Mouse (Mus musculus): ENCODE measurements around the gene Tcf20.

The Tcf20 gene

DNA sequence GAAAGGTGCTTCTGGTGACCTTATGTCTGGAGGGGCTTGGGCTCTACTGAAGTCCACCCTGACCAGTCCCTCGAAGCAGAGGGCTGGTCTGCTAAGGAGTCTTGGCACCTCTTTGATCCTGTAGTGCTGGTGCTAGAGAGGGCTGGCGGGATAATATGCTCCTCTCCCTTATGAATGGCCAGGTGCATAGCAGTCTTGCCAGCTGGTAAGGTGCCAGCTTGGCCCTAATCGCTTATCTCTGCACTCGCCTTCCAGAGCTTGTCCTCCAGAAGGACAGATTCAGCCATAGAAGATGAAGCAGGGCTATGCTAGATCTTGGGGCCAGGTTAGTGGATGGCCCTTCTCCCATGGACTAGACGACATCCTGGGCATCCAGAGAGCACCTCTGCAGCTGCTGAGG is 64.1 kb downstream of the Tcf20 start:
- no peak for DNase-seq (ENCODE audit: low spot score)

- DNase-seq (ENCODE audit: low spot score), result no peak
Observed at GRCm38 (mm10) chr15:82922755-82923154, 64.9 kb downstream of the Tcf20 start.

DNA sequence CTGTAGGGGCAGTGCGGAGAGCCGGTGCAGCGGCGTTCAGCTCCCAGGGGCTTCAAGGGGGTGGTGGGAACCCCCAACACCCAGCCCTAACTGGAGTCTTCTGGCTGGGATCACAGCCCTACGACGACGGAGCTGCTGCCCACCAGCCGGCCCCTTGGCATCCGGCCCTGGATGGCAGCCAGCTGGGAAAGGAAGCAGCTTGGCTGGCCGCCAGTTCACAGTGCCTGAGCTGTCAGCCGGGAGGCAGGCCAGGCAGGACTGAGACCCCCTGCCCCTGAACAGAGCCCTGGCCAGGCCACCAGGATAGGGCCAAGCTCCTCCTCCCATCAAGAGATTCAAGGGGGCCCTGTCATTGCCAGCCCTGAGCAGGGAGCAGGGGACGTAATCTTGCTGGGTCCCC is 65.6 kb downstream of the Tcf20 start:
- peak; percentile 67 for DNase-seq (ENCODE audit: low spot score)

- no peak for DNase-seq (ENCODE audit: low spot score)
Observed at GRCm38 (mm10) chr15:82921559-82921958, 66.1 kb downstream of the Tcf20 start.

- peak; percentile 62 for DNase-seq (ENCODE audit: low spot score)
Observed at GRCm38 (mm10) chr15:82920895-82921515, 66.7 kb downstream of the Tcf20 start.

DNA sequence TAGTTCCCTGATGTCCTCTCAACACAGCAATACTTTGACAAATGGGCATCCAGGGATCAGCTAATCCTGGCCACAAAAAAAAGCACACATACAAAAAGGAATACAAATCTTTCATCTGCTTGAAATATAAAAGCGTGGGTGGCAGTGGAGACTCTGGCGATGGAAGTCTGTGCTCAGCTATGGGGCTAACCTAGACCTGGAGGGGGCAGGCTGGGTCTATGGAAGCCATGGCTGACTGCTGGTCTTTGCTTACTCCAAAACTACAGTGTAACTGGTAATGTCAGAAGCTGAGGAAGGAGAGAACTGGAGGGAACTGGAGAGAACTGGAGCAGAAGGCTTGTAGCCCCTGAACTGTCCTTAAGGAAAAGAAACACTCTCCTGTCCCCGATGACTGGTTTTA is 69.7 kb downstream of the Tcf20 start:
- DNase-seq (ENCODE audit: low spot score), result no peak

GRCm38 (mm10) chr15:82917207-82917844 is 70.3 kb downstream of the Tcf20 start:
- DNase-seq (ENCODE audit: low spot score), result no peak

GRCm38 (mm10) chr15:82914455-82914854 is 73.2 kb downstream of the Tcf20 start:
- DNase-seq (ENCODE audit: low spot score), result no peak

- no peak for DNase-seq (ENCODE audit: low spot score)
Observed at GRCm38 (mm10) chr15:82911965-82912337, 75.7 kb downstream of the Tcf20 start.

- no peak for DNase-seq (ENCODE audit: low spot score)
Observed at GRCm38 (mm10) chr15:82911001-82911964, 76.4 kb downstream of the Tcf20 start.

DNA sequence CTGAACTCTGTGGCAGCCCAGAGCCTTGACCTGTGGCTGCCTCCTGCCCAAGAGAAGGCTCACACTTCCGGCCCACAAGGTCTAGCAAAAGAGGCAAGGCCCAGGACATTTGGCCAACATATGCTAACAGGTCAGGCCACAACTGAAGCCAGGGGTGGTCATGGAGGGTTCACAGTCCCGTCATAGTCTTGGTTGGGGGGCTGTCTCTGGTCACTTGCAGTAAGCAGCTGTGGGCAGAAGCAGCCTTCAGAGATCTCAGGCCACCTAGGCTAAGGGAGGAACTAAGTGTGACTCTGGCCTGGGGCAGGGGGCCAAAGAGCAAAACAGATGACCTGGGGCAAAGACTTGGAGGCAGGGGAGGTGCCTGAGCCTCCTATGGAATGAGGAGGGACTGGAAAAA is 77.1 kb downstream of the Tcf20 start:
- no peak for DNase-seq (ENCODE audit: low spot score)

DNA sequence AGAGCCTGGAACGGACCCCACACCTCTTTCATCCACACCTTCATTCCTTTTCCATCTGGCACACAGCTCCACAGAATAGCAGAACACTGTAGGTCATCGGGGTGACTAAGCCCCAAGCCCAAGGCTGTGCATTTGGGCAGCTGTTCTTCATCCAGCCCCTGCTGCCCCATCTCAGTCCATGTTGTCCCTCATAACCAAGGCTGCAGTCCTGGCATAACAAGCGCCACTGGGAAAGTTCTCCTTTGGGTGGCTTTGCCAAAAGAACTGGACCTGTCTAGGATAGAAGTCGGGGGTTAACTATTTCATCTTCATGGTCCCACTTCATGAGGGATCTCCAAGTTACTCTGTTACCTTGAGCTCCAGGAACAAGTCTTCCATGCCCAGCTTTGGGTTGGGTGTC is 77.9 kb downstream of the Tcf20 start:
- no peak for DNase-seq (ENCODE audit: low spot score)

DNA sequence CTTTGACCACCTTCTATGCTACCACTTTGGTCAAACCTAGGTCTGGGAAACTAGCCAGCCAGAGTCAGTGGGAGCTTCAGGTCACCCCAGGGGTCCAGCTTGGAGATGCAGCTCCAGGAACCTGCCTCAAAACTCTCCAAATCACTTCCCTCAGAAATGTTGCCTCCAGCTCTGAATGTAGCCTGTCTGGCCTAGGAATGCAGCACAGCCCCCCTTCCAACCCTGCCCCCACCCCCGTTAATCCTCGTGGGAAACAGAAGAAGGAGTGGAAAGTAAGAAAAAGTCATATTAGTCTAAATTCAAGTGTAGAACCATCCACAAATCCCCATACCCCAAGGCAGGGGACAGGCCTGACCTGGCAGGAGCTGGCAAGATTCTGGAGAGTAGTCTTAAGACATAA is 79.2 kb downstream of the Tcf20 start:
- no peak for DNase-seq (ENCODE audit: low spot score)

GRCm38 (mm10) chr15:82907306-82907705 is 80.4 kb downstream of the Tcf20 start:
- DNase-seq (ENCODE audit: low spot score), result no peak

- DNase-seq (ENCODE audit: low spot score), result no peak
Observed at GRCm38 (mm10) chr15:82906574-82907061, 81.1 kb downstream of the Tcf20 start.

DNA sequence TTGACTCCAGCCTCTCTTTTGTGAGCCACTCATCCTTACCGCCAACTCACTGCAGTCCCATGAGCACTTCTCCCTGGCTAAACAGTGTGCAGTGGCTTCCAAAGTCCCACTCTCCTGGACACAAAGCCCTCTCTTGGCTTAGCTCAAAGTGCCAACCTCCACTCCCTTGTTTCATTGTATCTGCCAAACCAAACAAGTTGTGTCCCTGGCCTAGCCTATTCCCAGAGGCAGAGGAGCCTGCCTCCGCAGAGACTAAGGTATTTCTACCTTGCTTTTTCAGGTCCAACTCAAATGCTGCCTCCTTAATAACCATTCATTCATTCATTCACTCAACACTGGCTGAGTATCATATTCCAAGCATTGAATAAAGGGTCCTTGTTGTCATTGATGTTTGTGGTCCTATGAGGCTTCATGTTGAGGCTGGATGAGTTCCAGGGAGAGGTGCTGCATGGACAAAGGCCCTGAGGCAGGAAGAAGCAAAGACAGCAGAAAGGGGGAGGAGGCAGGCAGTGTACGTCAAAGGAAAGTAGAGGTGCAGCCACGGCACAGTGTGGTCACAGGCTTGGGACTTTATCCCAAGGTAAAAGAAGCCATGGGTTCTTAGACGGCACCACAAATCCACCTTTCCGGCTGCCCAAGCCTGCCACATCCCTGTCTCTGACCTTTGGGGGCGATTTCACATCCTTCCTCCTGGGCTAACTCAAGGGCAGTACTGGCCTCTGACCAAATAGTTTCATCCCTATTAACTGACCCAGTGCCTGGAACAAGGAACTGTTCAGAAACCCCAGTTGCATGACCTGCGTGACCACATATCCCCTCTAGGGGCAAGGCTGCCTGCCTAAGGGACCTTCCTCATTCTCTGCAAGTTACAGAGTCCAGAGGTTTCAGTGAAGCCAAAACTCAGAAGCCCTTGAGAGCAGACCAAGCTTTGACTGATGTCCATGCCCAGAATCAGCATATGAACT is 82.0 kb downstream of the Tcf20 start:
- DNase-seq (ENCODE audit: low spot score), result no peak

GRCm38 (mm10) chr15:82904526-82904925 is 83.1 kb downstream of the Tcf20 start:
- DNase-seq (ENCODE audit: low spot score), result no peak

DNA sequence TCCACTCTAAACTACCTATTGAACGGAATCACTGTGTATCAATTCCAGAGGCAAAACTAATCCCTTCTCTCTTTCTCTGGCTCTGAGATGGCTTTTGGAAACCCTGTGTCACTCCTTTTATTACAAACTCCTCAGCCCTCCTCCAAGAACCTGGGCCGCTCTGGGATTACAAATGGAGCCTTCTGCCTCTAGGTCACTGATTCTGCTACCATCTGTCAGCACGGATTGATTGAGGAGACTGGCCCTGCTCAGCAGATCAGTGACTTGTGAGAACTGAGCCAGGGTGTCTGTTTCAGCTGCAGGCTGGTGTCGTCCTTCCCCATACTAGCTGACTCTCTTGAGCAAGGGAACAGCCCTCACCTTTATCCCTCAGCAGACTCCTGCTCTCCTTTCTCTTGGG is 85.2 kb downstream of the Tcf20 start:
- no peak for DNase-seq (ENCODE audit: low spot score)

DNA sequence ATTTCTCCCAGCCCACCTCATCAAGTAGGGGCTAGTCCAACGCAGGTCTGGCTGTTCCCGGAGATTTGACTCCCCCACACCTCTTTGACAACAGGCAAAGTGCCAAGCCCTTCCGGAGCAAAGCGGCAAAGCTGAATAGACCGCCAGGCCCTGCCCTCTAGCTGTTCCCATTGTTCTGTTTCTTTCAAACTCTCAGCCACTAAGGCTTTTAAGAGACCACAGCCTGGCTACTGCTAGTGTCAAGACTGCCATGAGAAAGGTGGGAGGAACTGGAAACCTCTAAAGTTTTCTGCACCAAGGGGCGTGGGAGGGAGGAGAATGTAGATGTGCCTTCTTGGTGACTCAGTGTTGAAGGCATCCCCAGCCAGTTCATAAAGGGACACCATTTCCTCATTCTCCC is 86.4 kb downstream of the Tcf20 start:
- DNase-seq (ENCODE audit: low spot score), result no peak

DNA sequence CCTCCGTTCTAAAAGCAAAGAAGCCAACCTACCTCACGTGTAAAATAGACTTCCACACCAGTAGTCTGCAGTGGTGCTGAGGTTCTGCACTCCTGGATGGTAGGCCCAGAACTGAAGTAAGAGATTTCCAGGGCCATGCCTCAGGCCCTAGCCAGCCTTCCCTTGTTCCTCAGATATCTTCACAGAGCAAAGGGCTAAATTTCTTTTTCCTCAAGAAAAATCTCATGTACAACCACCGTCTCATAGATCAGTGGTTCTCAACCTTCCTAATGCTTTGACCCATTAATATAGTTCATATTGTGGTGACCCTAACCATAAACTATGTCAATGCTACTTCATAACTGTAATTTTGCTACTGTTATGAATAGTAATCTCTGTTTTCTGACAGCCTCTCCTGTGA is 87.3 kb downstream of the Tcf20 start:
- no peak for DNase-seq (ENCODE audit: low spot score)

GRCm38 (mm10) chr15:82899676-82900301 is 87.9 kb downstream of the Tcf20 start:
- DNase-seq (ENCODE audit: low spot score), result peak; percentile 69
